Mouse (Mus musculus): ENCODE data around the gene Il1rl1.

DNA sequence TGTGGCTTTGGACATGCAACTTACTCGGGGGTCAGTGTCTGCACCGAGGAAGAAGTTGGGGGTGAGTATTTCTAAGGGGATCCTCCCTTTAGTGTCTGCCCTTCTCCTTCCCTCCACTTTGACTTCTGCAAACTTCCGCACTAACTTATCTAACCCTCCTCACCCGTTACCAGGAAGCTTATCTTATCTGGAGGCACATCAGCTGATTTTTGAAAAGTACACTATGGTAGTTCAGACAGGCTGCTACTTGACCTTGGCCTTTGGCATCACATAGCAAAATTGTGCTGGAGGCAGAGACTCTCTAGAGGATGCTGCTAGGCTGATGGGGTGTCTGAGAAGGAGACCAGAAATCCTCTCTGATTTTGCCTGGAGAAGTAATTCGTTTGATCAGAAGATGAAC, 10.9 kb upstream of the Il1rl1 start:
- no peak for TF ChIP-seq POLR2A (IDR thresholded peaks at IDR 0.05; ENCODE audit: low read depth, low read length)
- no peak for TF ChIP-seq CTCF (IDR thresholded peaks at IDR 0.05; ENCODE audit: extremely low read depth, insufficient read length, insufficient replicate concordance, low read depth, low read length)
